Mouse (Mus musculus) CD4-positive helper T cell, adult 2 months (primary cell): Measurements from ENCODE around the gene 3110082J24Rik.
"Not testable (repeated sequence)": the region's sequence is repeated elsewhere in the genome, so short reads cannot be mapped to it uniquely, and the experiment has no call there.

Experiments
- DNase-seq: peaks from one replicate; pipeline ENCODE4 v3.0.0-alpha.2; 2012; ENCODE audit warnings: low read depth, missing footprints, low spot score

3110082J24Rik gene

GRCm38 (mm10) chr5:30072825-30073821 lies 32.8 kb downstream of the 3110082J24Rik start, which contains the start of gene Tyms:
TSS of gene Tyms (minus strand) at chr5:30073617.
- DNase-seq = peak; percentile 73

- DNase-seq = no peak
Measured at GRCm38 (mm10) chr5:30072377-30072776, 33.5 kb downstream of the 3110082J24Rik start.

GRCm38 (mm10) chr5:30071677-30072076 lies 34.2 kb downstream of the 3110082J24Rik start:
- no peak for DNase-seq

GRCm38 (mm10) chr5:30067726-30068125 lies 38.2 kb downstream of the 3110082J24Rik start:
- DNase-seq = no peak

- DNase-seq = not testable (repeated sequence)
Measured at GRCm38 (mm10) chr5:30059607-30060006, 46.3 kb downstream of the 3110082J24Rik start.

- DNase-seq = no peak
Measured at GRCm38 (mm10) chr5:30058216-30058731, 47.6 kb downstream of the 3110082J24Rik start.
